Mouse (Mus musculus) stomach, postnatal 0 days (tissue): ENCODE measurements around the gene Pygl.

Experiments
- CTCF ChIP-seq: IDR thresholded peaks from 2 replicates; pipeline ENCODE4 v1.5.1; 2016; ENCODE audit warnings: antibody characterized with exemption, low read depth, mild to moderate bottlenecking, moderate library complexity
- EP300 ChIP-seq: optimal IDR thresholded peaks from 2 replicates; pipeline ENCODE3; 2016; ENCODE audit warnings: antibody characterized with exemption

- TF ChIP-seq CTCF (peak; percentile 87), EP300 (no peak)
Measured at GRCm38 (mm10) chr12:70144637-70145448, 86.4 kb downstream of the Pygl start.
